Mouse (Mus musculus): Measurements from ENCODE around the gene Itpkb.
A peak's percentile ranks its signal among the peaks of the same experiment; 100 is the strongest.

- TF ChIP-seq CTCF (IDR thresholded peaks at IDR 0.05) (no peak), EP300 (IDR thresholded peaks at IDR 0.05) (peak; percentile 91)
Measured at GRCm38 (mm10) chr1:180393873-180394272, 63.6 kb downstream of the Itpkb start.

Measured in lung, postnatal 0 days (tissue).